Mouse (Mus musculus): ENCODE data around the gene Krt82. TPM values are rescaled to one million over a fixed set of nuclear protein-coding genes. Genes with fewer than 3 reads are reported as not detected.

The Krt82 gene
- not detected in 2 replicates for polyA plus RNA-seq (2012; rRNA removed)
- not detected in 2 replicates for polyA plus RNA-seq (2014; fragmentation: Nextera tagmentation; extraction: Ambion mirVana)

GRCm38 (mm10) chr15:101550567-101550966 is at the start of gene Krt82:
TSS of gene Krt82 (minus strand) at chr15:101550667.
- Histone ChIP-seq H3K4me3 (ENCODE audit: insufficient read depth in 1 of 2, low read depth in 2 of 2, low read length in 2 of 2) (no peak within 1 kb of the TSS), H3K27ac (no peak within 1 kb of the TSS), H3K9ac (replicated peaks) (no peak within 1 kb of the TSS), H3K9me3 (ENCODE audit: control insufficient read depth, low read length) (no peaks in the 10 kb centered on the region), H3K4me2 (ENCODE audit: low read depth) (no peak within 1 kb of the TSS), H3K4me1 (replicated peaks; ENCODE audit: control insufficient read depth in 2 of 2, insufficient read depth in 2 of 2, low read length in 1 of 2) (no peaks in the 10 kb centered on the region), H3K27me3 (ENCODE audit: control insufficient read depth, insufficient read depth, low read length) (no peaks in the 10 kb centered on the region), H3K36me3 (replicated peaks; ENCODE audit: control insufficient read depth, insufficient read depth, low read depth) (no peaks in the 10 kb centered on the region)
- ATAC-seq (ENCODE audit: insufficient read depth) (no peak), DNase-seq (ENCODE audit: low read depth in 3 of 3, low spot score in 3 of 3) (no peak)
- WGBS (ENCODE audit: insufficient replicate concordance), result 70% methylated on average over 7 of the region's 7 CpGs
- TF ChIP-seq EP300 (IDR thresholded peaks at IDR 0.05; ENCODE audit: low read depth), result no peak
- no peak for TF ChIP-seq CTCF (IDR thresholded peaks at IDR 0.05; ENCODE audit: low read depth)

- H3K9me3 ChIP-seq (ENCODE audit: control insufficient read depth, low read length), result no peaks in the 10 kb centered on the region
- TF ChIP-seq CTCF (IDR thresholded peaks at IDR 0.05; ENCODE audit: low read depth), result no peak
- TF ChIP-seq EP300 (IDR thresholded peaks at IDR 0.05; ENCODE audit: low read depth), result no peak
- whole genome bisulfite sequencing (ENCODE audit: insufficient replicate concordance), result 42% methylated on average over 6 of the region's 6 CpGs
- H3K4me1 ChIP-seq (replicated peaks; ENCODE audit: control insufficient read depth in 2 of 2, insufficient read depth in 2 of 2, low read length in 1 of 2), result no peaks in the 10 kb centered on the region
- H3K27ac ChIP-seq, result no peak overlapping the region
- H3K9ac ChIP-seq (replicated peaks), result no peak overlapping the region
- DNase-seq (ENCODE audit: low read depth in 3 of 3, low spot score in 3 of 3), result no peak
- no peak for ATAC-seq (ENCODE audit: insufficient read depth)
- H3K36me3 ChIP-seq (replicated peaks; ENCODE audit: control insufficient read depth, insufficient read depth, low read depth), result no peaks in the 10 kb centered on the region
- H3K27me3 ChIP-seq (ENCODE audit: control insufficient read depth, insufficient read depth, low read length), result no peaks in the 10 kb centered on the region
- no peak overlapping the region for H3K4me2 ChIP-seq (ENCODE audit: low read depth)
- H3K4me3 ChIP-seq (ENCODE audit: insufficient read depth in 1 of 2, low read depth in 2 of 2, low read length in 2 of 2), result no peak overlapping the region
These were observed 48.7 kb upstream of the Krt82 start for GRCm38 (mm10) chr15:101599123-101599522.

- no peak for DNase-seq (ENCODE audit: low read depth in 3 of 3, low spot score in 3 of 3)
These were observed 37.7 kb upstream of the Krt82 start for GRCm38 (mm10) chr15:101588216-101588615.

GRCm38 (mm10) chr15:101584456-101584855 is 34.0 kb upstream of the Krt82 start:
- ATAC-seq (ENCODE audit: insufficient read depth) (no peak), DNase-seq (ENCODE audit: low read depth in 3 of 3, low spot score in 3 of 3) (no peak)
- Histone ChIP-seq H3K27me3 (ENCODE audit: control insufficient read depth, insufficient read depth, low read length) (no peaks in the 10 kb centered on the region), H3K36me3 (replicated peaks; ENCODE audit: control insufficient read depth, insufficient read depth, low read depth) (no peaks in the 10 kb centered on the region), H3K4me2 (ENCODE audit: low read depth) (no peak overlapping the region), H3K9me3 (ENCODE audit: control insufficient read depth, low read length) (no peaks in the 10 kb centered on the region), H3K27ac (no peak overlapping the region), H3K4me1 (replicated peaks; ENCODE audit: control insufficient read depth in 2 of 2, insufficient read depth in 2 of 2, low read length in 1 of 2) (no peaks in the 10 kb centered on the region), H3K4me3 (ENCODE audit: insufficient read depth in 1 of 2, low read depth in 2 of 2, low read length in 2 of 2) (no peak overlapping the region), H3K9ac (replicated peaks) (no peak overlapping the region)
- WGBS (ENCODE audit: insufficient replicate concordance), result 15% methylated on average over 2 of the region's 2 CpGs
- TF ChIP-seq CTCF (IDR thresholded peaks at IDR 0.05; ENCODE audit: low read depth), result 0 out of 2 replicates have a peak, but pooled peaks have one; percentile 4
- TF ChIP-seq EP300 (IDR thresholded peaks at IDR 0.05; ENCODE audit: low read depth), result no peak

More at GRCm38 (mm10) chr15:101588216-101588615, 37.7 kb upstream of the Krt82 start:
- Histone ChIP-seq H3K4me2 (ENCODE audit: low read depth) (no peak overlapping the region), H3K4me1 (replicated peaks; ENCODE audit: control insufficient read depth in 2 of 2, insufficient read depth in 2 of 2, low read length in 1 of 2) (no peaks in the 10 kb centered on the region), H3K4me3 (ENCODE audit: insufficient read depth in 1 of 2, low read depth in 2 of 2, low read length in 2 of 2) (no peak overlapping the region), H3K27ac (no peak overlapping the region), H3K9ac (replicated peaks) (no peak overlapping the region), H3K36me3 (replicated peaks; ENCODE audit: control insufficient read depth, insufficient read depth, low read depth) (no peaks in the 10 kb centered on the region), H3K9me3 (ENCODE audit: control insufficient read depth, low read length) (no peaks in the 10 kb centered on the region), H3K27me3 (ENCODE audit: control insufficient read depth, insufficient read depth, low read length) (no peaks in the 10 kb centered on the region)
- WGBS (ENCODE audit: insufficient replicate concordance), result 57% methylated on average over 10 of the region's 10 CpGs
- no peak for TF ChIP-seq EP300 (IDR thresholded peaks at IDR 0.05; ENCODE audit: low read depth)
- peak; percentile 51 for TF ChIP-seq CTCF (IDR thresholded peaks at IDR 0.05; ENCODE audit: low read depth)
- ATAC-seq (ENCODE audit: insufficient read depth), result no peak

- no peak overlapping the region for H3K27ac ChIP-seq
- H3K4me2 ChIP-seq (ENCODE audit: low read depth), result no peak overlapping the region
- ATAC-seq (ENCODE audit: insufficient read depth), result no peak
- H3K9me3 ChIP-seq (ENCODE audit: control insufficient read depth, low read length), result no peaks in the 10 kb centered on the region
- H3K27me3 ChIP-seq (ENCODE audit: control insufficient read depth, insufficient read depth, low read length), result no peaks in the 10 kb centered on the region
- no peak overlapping the region for H3K4me3 ChIP-seq (ENCODE audit: insufficient read depth in 1 of 2, low read depth in 2 of 2, low read length in 2 of 2)
- H3K9ac ChIP-seq (replicated peaks), result no peak overlapping the region
- 45% methylated on average over 8 of the region's 8 CpGs for WGBS (ENCODE audit: insufficient replicate concordance)
- DNase-seq (ENCODE audit: low read depth in 3 of 3, low spot score in 3 of 3), result no peak
- H3K4me1 ChIP-seq (replicated peaks; ENCODE audit: control insufficient read depth in 2 of 2, insufficient read depth in 2 of 2, low read length in 1 of 2), result no peaks in the 10 kb centered on the region
- H3K36me3 ChIP-seq (replicated peaks; ENCODE audit: control insufficient read depth, insufficient read depth, low read depth), result no peaks in the 10 kb centered on the region
- TF ChIP-seq CTCF (IDR thresholded peaks at IDR 0.05; ENCODE audit: low read depth), result no peak
- TF ChIP-seq EP300 (IDR thresholded peaks at IDR 0.05; ENCODE audit: low read depth), result no peak
These were observed 32.9 kb upstream of the Krt82 start for GRCm38 (mm10) chr15:101583211-101583965.

Data from liver, embryonic 14.5 days (tissue).